Mouse (Mus musculus) 416B (cell line): Measurements from ENCODE around the gene Gm813.
"Not testable (repeated sequence)": the region's sequence is repeated elsewhere in the genome, so short reads cannot be mapped to it uniquely, and the experiment has no call there.

Source experiments
- DNase-seq: peaks from one replicate; pipeline ENCODE4 v3.0.0; 2011; ENCODE audit warnings: low read depth

The Gm813 gene

DNA sequence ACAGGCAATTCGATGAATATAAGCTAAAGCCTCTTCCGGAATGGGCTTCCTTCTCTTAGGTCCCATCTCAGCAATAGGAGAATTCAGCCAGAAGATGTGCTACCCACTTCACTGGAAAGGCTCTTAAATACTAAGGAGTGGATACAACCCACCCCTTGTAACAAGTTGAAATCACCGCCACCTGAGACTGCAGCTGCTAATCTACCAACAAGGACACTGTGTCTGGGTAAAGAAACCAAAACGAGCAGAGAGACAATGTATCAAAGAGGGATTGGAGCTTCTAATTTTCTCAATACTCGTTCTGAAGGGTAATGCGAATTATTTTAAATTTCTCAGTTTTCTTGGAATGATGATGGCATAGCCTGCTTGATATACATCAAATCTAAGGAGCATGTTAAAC, at the start of gene Gm813:
Gene Gm813, minus strand, starts transcription at position 101 of the 400 bp plus-strand sequence.
- DNase-seq: no peak

DNA sequence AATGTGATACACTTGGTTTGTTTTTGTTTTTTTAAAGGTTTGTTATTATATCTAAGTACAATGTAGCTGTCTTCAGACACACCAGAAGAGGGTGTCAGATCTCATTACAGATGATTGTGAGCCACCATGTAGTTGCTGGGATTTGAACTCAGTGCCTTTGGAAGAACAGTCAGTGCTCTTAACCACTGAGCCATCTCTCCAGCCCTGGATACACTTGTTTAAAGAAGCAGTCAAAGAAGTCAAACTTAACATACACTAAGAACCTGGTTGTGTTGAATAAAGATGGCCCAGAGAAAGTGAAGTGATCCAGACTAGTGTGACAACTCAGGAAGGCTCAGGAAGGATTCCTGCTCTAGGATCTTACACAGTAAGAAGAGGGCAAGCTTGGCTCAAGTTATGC, 48.4 kb upstream of the Gm813 start:
- DNase-seq: not testable (repeated sequence)

DNA sequence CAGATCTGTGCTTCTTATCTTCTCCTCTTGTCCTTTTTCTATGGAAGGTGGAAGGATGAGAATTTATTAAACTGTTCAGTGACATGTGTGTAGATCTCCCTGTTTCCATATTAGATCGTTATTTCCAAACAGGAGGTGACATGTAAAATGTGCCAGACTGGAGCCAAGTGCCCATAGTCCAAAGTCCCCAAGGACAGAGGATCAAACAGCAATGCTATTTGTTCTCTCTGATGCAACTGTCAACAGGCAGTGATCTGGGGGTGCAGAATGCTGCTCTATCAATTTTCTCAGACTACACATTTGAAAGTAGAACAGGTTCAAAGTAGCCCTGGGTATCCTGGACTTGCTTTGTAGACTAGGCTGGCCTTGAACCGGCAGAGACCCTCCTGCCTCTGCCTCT, 47.0 kb upstream of the Gm813 start:
- no peak for DNase-seq

DNA sequence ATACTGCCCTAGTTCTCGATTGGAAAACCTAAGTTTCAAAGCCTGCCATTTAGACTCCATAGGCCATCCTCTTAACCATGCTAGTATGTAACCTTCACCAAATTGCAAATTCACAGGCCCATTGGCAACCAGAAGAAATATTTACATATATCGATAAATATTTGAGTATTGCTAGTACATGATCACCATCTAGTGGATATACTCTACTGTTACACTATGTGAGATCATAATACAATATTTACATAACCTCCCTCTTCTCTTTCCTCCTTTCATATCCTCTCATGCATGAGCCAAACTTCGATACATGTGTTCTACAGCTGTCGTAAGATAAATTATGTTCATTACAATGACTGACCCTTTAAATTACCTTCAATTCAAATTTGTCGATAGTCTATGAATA, 46.2 kb upstream of the Gm813 start:
- peak; percentile 57 for DNase-seq

DNA sequence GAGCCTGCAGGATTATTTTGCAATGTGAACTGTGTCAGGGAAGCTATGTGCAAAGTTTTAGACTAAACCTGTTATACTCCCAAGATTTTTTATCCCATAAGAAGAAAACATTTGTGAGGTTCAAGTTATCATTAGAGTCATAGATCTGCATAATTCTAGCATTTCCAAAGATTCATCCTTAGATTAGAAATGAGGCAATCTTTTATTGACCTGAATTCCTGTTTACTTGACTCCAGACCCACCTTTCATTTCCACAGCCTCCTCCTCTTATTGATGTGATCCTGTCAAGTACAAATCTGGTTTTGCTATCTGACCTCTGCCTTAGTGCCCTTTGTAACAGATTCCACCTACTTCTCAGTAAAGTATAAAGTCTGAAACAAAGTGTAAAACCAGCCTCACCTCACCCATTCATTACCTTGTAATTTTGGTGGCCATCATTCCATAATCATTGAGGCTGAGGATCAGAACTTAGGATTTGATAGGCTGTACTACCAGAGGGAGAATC, 45.6 kb upstream of the Gm813 start:
- no peak for DNase-seq

DNA sequence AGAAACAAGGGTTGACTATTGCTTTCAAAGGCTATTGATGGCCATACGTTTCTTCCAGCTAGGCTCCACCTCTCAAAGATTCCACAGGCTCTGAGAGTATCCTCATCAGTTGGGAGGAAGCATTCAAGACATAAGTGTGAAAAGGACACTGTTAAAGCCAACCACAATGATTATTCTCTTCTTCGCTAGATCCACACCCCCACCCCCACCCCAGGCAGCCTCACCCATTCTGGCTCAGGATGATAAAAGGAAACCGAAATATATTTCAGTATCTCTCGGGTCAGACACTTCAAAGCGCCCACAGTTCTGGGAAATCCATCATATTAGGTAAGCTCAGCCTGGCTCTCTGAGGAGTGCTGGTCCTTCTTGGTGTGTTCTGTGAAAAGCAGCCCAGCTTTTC, 45.0 kb upstream of the Gm813 start:
- no peak for DNase-seq

DNA sequence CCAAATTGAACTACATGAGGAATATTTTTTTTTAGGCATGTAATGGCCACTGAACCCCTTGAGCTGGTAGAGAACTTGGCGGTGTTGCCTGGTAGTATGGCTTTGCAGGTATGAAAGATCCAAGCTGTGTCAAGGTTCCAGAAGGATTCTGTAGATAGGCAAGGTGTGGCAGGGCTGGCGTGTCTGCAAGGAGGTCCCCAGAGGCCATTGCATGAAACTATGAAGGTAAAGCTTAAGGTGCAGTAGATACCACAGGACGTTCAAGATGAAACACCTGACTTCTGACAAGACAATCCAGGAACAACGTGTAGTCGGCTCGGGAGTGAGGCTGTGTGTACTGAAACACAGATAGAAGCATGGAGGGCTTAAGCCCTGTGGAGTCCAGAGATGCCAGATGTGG, 41.9 kb upstream of the Gm813 start:
- no peak for DNase-seq

DNA sequence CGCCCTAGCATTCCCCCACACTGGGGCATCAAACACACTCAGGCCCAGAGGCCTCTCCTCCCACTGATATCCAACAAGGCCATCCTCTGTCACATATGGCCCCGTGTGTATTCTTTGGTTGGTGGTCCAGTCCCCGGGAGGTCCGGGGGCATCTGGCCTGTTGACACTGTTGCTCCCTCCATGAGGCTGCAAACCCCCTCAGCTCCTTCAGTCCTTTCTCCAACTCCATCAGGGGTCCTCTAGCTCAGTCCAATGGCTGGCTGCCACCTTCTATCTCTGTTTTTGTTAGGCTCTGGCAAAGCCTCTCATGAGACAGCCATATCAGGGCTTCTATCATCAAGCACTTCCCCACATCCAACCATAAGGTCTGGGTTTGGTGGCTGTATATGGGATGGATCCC, 39.7 kb upstream of the Gm813 start:
- no peak for DNase-seq

DNA sequence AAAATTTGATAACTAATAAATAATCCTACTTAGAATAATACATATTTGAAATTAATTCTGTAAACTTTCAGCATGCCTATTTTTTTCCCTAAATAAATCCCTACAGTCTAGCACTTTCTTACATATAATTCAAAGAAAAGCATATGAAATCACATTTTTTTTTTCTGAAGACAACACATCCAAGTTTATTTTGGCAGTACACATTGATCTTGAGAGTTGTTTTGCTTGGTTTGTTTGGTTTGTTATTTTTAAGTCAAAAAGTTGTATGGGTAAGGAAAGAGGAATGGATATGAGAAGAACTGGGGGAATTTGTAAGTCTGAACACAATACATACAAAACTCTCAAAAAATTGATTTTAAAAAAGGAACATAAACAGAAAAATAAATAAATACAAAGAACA, 39.0 kb upstream of the Gm813 start:
- no peak for DNase-seq

DNA sequence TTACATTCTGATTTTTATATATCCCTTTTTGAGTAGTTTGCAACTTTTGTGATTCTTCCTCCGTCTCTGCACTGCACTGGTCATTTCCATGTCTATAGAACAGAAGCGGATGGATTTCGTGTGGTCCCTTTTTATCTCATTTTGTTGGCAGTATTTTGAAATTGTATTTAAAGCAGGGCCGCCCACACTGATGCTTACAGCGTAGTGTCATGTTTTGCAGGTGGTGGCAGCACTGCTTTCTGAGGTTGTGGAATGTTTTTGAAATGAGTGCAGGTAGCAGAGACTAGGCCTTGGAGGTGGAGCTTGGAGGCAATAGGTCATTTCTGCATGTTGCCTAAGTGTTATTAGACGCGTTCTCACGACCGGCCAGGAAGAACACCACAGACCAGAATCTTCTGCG, 33.2 kb upstream of the Gm813 start:
- DNase-seq: no peak

DNA sequence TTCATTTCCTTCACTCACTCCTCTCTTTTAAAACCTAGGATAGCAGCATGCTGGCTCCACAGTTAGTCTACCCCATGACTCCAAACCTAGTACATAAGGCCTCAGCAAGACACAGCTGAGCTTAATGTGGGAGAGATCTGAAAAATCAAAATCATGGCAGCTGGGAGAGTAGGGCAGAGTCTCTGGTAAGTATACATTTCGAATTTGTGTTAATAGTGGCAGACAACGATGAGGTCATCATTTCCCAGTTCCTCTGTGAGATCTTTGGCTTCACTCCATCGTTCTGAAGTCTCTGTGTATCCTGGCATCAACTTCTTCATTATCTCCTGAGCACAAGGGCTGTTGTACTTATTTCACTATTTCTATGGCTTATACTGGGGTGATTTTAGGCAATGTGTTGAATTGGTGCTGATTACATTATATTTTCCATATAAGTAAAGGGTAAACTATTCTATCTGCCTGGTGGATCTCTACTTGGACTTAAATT, 22.0 kb upstream of the Gm813 start, which contains the start of gene E330017A01Rik:
Gene E330017A01Rik, minus strand, starts transcription at position 51 of the 487 bp plus-strand sequence.
- no peak for DNase-seq

DNA sequence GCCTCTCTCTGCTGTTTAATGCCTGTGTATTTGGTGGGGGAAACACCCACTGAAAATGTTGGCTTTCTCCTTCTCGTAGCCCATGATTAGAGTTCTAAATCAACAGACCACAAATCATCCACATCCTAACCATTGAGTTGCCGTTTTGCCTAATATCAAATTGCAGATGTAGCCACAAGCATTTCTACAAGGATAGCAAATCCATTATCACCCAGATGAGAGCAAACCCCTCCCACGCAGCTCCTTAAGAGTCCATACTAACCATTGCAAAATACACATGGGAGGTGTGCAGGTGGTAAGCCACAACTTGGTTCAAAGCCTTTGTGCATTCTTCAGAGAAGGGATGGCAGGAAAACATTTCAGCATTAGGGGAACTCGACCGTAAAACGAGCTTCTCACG, 21.2 kb upstream of the Gm813 start:
- DNase-seq: no peak

DNA sequence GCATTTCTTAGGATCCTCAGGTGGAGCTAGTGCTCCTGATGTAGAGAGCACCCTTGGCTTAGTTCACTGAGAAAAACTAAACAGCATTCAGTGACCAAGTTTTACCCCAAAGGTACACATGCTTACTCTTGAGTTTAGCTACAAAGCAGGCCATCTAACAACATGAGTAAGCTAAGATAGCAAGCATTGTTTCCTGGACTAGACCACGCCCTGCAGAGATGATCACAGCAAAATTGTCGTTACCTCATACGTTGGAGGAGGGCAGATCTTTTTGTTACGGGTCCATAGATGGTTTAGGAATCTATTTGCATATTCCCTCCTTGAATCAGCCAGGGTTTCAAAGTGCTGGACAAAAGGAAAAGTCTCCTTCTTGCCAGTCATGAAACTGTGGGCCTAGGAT, 20.7 kb upstream of the Gm813 start:
- DNase-seq: no peak

DNA sequence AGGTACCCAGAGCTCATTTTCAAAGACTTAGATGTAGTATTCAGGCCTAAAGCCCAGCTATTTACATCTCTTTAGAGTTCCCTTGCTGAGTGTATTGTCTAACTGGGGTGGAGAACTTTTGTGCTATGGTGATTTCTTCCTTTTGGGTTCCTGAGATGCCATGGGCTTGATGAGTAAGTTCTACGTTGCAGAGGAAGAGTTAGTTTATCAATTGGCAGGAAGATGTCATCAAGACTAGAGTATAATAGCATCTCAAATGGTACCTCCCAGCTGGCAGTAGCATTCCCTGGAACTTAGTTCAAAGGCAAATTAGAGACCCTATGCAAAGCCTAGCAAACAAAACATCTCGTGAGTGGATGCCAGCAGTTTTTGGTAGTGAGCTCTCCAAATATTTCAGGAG, 19.1 kb upstream of the Gm813 start:
- DNase-seq: no peak

DNA sequence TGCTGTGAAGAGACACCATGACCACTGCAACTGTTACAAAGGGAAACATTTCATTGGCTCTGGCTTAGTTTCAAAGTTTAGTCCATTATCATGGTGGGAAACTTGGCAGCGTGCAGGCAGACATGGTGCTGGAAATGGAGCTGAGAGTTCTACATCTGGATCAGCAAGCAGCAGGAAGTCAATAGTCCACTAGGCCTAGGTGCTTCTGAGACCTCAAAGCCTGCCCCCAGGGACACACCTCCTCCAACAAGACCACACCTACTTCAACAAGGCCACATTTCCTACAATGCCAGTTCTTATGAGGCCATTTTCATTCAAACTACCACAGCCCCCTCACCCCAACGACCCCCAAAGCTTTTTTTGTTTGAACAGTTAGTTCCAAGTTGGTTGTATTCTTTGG, 13.0 kb upstream of the Gm813 start:
- no peak for DNase-seq

DNA sequence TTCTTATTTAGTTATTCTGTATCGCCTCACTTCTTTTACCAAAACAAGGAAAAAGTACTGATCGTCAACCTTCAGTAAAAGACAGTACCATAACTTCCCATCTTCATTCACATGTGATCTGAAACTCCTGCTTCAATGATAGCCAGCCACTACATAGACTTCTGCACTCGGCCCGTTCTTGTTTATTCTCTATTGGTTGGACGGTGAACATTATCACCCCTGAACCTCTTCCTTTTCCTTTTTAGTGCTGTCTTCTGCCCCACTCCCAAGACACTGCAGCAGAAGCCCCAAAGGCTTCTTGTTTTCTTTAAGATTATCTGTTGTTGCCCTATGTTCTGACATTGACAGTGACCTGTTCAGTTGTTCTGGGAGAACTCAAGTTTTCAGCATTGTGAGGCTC, 12.2 kb upstream of the Gm813 start:
- no peak for DNase-seq

DNA sequence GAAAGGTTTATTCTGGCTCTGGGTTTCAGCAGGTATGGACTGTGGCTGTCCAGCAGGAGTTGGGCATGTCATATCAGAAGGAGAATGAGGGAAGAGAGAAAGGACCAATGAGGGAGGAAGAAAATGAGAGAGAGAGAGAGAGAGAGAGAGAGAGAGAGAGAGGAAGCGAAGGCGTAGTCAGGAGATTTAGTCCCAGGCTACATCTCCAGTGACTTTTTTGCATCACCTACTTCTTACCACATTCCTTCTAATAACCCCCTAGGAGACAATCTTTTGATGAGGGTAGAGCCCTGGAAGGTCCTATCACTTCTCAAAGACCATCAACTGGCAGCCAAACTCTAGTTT, 11.5 kb upstream of the Gm813 start:
- no peak for DNase-seq

DNA sequence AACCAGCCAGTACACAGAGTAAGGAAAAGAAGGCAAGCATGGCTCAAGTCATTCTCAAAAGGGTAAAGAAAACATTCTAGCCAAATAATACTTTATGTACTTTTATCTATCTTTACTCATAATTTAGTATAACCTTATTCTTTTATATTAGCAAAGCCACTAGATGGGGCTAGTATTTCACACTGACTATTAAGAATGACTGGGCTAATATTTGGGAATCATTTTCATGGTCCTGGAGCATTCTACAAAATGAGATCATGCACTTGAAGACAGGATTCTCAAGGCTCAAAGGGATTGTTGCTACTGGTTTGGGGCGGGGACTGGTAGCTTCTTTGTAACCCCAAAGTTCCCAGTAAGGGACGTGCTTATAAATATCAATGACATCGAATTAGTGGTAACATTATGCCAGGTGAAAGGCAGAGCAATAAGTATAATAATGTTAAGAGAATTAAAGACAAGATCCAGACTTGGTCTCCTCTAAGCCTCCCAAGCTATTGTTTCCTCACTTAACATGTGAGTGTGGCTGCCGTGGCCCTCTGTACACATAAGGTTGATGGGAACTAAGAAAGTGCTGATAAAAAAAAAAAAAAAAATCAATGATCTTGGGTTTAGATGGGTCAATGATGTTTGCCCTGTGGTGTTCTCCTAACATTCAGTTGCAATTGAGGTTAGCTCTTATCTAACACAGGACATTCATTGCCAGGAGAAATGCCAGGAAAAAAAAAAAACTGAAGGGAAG, 11.0 kb upstream of the Gm813 start:
- DNase-seq: peak; percentile 21

DNA sequence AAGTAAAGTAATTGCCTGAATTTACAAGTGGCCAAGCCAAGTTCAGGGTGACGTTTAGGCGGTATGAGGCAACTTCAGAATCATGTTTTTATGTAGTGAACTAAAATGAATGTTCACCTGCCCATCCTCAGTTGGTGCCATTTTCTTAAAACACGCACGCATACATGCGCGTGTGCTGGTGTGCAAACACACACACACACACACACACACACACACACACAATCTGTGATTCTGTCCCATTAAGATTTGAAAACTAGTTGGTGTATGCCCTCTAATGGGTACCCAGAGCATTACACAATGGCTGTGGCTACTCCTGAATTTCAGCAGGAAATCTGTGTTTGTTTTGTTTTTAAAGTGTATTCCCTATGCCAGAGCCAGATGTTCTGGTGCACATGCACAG, 7.2 kb upstream of the Gm813 start:
- DNase-seq: peak; percentile 38

DNA sequence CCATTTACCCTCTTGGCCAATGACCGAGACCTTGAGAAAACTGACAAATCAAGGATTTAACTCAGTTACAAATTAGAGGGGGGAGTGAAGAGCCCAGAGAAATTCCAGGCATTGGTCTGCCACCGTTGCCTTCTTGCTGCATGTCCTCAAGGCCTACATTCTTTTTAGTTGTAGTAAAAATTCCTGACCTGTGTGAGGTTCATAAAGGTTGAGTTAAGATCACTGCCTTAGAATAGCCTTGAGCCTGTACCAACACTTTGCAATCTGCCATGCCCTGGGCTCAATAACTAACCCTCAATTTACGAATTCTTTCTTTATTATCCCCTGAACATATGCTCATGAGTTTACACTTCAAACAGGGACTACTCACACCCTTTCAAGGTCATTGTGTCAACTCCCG, 6.3 kb upstream of the Gm813 start:
- no peak for DNase-seq

DNA sequence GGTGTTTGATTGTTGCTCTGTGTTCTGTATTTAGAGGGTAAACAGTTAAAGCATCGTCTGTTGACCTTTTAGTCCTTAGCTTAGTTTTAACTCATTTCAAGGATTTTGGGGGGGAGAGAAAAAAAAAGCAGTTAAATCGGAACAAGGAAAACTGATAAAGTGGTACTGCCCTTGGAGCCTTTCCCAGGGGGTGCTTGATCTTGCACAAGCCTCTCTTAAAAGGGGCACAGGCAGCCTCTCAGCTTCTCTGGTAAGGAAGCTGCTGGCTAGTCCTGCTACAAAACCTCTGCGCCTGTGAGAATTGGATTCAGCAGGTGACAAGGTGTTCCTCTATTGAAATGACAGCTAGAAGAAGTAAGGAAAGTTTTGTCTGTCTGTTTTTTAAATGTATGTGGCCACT, 5.6 kb upstream of the Gm813 start:
- DNase-seq: no peak

DNA sequence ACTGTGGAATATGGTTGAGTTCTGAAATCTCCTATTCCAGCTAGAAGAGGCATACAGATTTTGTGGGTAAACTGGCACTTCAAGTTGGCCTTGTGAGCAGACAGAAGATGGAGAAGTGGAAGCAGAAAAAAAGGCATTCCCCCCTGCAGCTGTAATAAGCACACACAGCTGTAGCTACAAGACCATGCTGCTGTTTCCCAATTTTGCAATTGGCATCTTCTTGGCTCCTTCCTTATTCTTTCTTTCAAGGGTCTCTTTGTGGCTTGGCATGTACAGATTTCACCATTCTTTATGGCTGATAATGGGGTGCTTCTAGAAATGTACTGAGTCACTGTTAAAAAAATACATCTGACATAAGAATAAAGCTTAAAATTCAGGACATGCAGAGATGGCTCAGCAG, 568 bp upstream of the Gm813 start:
- DNase-seq: no peak

DNA sequence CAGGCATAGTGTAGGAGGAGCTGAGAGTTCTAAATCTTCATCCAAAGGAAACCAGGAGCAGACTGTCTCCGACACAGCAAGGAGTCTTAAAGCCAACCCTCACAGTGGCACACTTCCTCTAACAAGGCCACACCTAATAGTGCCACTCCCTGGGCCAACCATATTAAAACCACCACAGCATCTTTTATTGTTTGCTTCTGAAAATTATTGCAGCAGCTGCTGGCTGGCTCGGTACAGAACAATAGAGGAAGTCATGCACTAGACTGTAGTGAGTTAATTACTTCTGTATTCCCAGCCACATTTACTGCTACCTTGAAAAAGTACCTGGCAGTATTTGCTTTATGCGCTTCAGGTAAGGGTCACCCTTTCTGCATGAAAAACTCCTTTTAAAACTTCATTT, 3.8 kb downstream of the Gm813 start:
- DNase-seq: no peak

DNA sequence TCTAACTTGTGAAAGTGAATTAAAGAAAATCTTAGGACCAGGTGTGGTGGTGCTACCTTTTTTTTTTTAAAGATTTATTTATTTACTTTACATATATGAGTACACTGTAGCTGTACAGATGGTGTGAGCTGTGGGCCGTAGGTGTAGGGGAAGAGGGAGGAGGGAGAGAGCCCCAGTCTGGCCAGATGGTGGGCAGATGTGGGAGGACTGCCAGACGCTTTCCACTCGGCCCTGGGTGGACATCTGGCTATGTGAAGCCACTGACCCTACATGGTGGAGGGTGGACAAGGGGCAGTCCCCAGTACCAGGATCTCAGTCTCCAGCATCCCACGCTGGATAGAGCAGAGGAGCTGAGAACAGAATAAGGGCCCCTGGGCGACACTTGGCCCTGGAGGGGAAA, 9.7 kb downstream of the Gm813 start:
- DNase-seq: no peak
